Mouse (Mus musculus): ENCODE results near the gene Akr1c6. TPM values are rescaled to one million over a fixed set of nuclear protein-coding genes. Genes with fewer than 3 reads are reported as not detected.

The Akr1c6 gene
- total and polyA plus RNA-seq, 3 experiments = not detected

DNA sequence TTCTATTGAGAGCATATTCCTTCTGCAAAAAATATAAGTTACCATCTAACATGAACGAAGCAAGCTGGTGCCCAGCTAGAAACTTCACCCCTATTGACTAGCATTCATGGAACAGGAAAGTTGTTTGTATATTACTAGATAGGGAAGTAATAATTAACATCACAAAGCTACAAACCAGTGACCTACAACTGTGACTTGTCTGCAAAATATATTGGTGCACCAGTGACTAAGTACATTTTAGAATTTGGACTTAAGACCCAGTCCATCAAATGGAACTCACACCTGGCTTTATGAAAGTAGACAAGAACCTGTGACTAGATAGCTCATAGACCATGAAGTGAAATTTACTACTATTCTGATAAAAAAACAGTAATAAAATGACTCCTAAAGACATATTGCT is 3.0 kb upstream of the Akr1c6 start:
- no peaks in the 10 kb centered on the region for H3K27me3 ChIP-seq (ENCODE audit: control insufficient read depth in 1 of 2, insufficient read depth in 2 of 2, low read length in 2 of 2)
- no peak overlapping the region for H3K27ac ChIP-seq (ENCODE audit: control insufficient read depth, low read depth, low read length)
- no peak for DNase-seq (ENCODE audit: low read depth, low spot score)
- no peaks in the 10 kb centered on the region for H3K79me2 ChIP-seq (ENCODE audit: control insufficient read depth, insufficient read depth, low read length, poor library complexity)
- no peaks in the 10 kb centered on the region for H3K9me3 ChIP-seq (replicated peaks; ENCODE audit: insufficient read depth, low read length)
- no peaks in the 10 kb centered on the region for H3K36me3 ChIP-seq (ENCODE audit: control insufficient read depth in 1 of 2, insufficient read depth in 2 of 2, low read length in 2 of 2)
- no peak overlapping the region for H3K4me3 ChIP-seq (ENCODE audit: control insufficient read depth in 1 of 2, insufficient read depth in 1 of 2, low read depth in 2 of 2, low read length in 2 of 2)
- H3K4me1 ChIP-seq (ENCODE audit: control insufficient read depth in 1 of 2, insufficient read depth in 2 of 2, low read length in 2 of 2) = no peaks in the 10 kb centered on the region
- TF ChIP-seq POLR2A (IDR thresholded peaks at IDR 0.05; ENCODE audit: control insufficient read depth in 1 of 2, insufficient read depth in 1 of 2, low read depth in 1 of 2, low read length in 2 of 2, poor library complexity in 1 of 2) = no peak
- no peak for TF ChIP-seq MEF2A (IDR thresholded peaks at IDR 0.05; ENCODE audit: extremely low read depth, insufficient replicate concordance, low read depth, low read length, poor library complexity, severe bottlenecking)
- H3K9ac ChIP-seq (ENCODE audit: control insufficient read depth, low read depth, low read length, poor library complexity, severe bottlenecking) = no peak overlapping the region

DNA sequence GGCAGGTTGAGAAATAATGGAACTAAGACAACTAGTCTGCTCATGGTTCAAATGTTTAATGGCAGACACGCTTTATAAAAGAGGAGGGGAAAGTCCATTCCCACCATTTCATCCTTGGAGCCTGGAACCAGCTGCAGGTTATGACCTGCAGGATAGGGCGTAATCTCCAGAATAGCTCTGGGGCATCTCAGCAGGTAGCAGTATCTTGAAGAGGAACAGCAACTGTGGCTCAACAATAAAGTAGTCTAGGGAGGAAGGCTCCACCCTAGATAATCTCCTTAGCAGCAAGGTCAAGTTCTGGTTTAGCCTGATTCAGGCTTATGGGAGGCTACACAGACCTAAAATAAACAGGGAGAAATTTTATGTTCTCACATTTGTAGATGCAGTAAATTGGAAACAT is 31.5 kb downstream of the Akr1c6 start:
- H3K79me2 ChIP-seq (ENCODE audit: control insufficient read depth, insufficient read depth, low read length, poor library complexity) = no peaks in the 10 kb centered on the region
- no peaks in the 10 kb centered on the region for H3K4me1 ChIP-seq (ENCODE audit: control insufficient read depth in 1 of 2, insufficient read depth in 2 of 2, low read length in 2 of 2)
- H3K9me3 ChIP-seq (replicated peaks; ENCODE audit: insufficient read depth, low read length) = no peaks in the 10 kb centered on the region
- DNase-seq (ENCODE audit: low read depth, low spot score) = no peak
- TF ChIP-seq MYB (IDR thresholded peaks at IDR 0.05; ENCODE audit: low read depth, low read length) (no peak), CHD1 (IDR thresholded peaks at IDR 0.05; ENCODE audit: low read depth, low read length) (no peak), POLR2A (IDR thresholded peaks at IDR 0.05; ENCODE audit: control insufficient read depth in 1 of 2, insufficient read depth in 1 of 2, low read depth in 1 of 2, low read length in 2 of 2, poor library complexity in 1 of 2) (no peak), JUND (IDR thresholded peaks at IDR 0.05; ENCODE audit: low read depth, low read length) (no peak), SMC3 (IDR thresholded peaks at IDR 0.05; ENCODE audit: low read depth, low read length) (no peak), KAT2A (conservative IDR thresholded peaks at IDR 0.05; ENCODE audit: low read depth, low read length) (no peak)
- H3K27ac ChIP-seq (ENCODE audit: control insufficient read depth, low read depth, low read length) = no peak overlapping the region
- H3K4me3 ChIP-seq (ENCODE audit: control insufficient read depth in 1 of 2, insufficient read depth in 1 of 2, low read depth in 2 of 2, low read length in 2 of 2) = no peak overlapping the region
- H3K27me3 ChIP-seq (ENCODE audit: control insufficient read depth in 1 of 2, insufficient read depth in 2 of 2, low read length in 2 of 2) = no peaks in the 10 kb centered on the region
- no peaks in the 10 kb centered on the region for H3K36me3 ChIP-seq (ENCODE audit: control insufficient read depth in 1 of 2, insufficient read depth in 2 of 2, low read length in 2 of 2)
- H3K9ac ChIP-seq (ENCODE audit: control insufficient read depth, low read depth, low read length, poor library complexity, severe bottlenecking) = no peak overlapping the region

DNA sequence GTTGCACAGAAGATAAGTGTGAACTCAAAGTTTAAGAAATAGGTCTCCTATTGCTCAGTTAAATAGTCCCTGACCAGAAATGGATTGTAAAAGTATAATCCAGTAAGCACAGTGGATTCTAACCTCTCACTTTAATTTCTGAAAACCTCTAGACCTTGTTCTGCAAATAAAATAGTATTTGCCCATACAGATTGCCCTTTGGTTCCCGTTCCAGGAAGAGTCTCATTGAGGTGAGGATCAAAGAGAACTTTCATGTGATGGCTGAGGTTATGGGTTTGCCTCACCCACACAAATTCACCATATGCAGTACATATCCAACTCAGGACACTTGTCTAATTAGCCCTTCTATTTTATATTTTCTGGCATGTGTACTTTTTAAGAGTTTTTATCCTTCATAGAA is 33.8 kb downstream of the Akr1c6 start:
- Histone ChIP-seq H3K4me3 (ENCODE audit: control insufficient read depth in 1 of 2, insufficient read depth in 1 of 2, low read depth in 2 of 2, low read length in 2 of 2) (no peak overlapping the region), H3K36me3 (ENCODE audit: control insufficient read depth in 1 of 2, insufficient read depth in 2 of 2, low read length in 2 of 2) (no peaks in the 10 kb centered on the region)

More for the DNA sequence above, 33.8 kb downstream of the Akr1c6 start:
- no peaks in the 10 kb centered on the region for H3K9me3 ChIP-seq (replicated peaks; ENCODE audit: insufficient read depth, low read length)
- TF ChIP-seq GABPA (IDR thresholded peaks at IDR 0.05; ENCODE audit: low read depth, low read length) (no peak), SIN3A (IDR thresholded peaks at IDR 0.05; ENCODE audit: low read length) (no peak), MYB (IDR thresholded peaks at IDR 0.05; ENCODE audit: low read depth, low read length) (no peak), NELFE (IDR thresholded peaks at IDR 0.05; ENCODE audit: low read depth, low read length) (no peak), MAZ (IDR thresholded peaks at IDR 0.05; ENCODE audit: low read depth, low read length) (no peak), E2F4 (IDR thresholded peaks at IDR 0.05; ENCODE audit: borderline replicate concordance, low read depth, low read length) (no peak), TAL1 (IDR thresholded peaks at IDR 0.05; ENCODE audit: low read length) (no peak)
- no peak overlapping the region for H3K9ac ChIP-seq (ENCODE audit: control insufficient read depth, low read depth, low read length, poor library complexity, severe bottlenecking)
- H3K79me2 ChIP-seq (ENCODE audit: control insufficient read depth, insufficient read depth, low read length, poor library complexity) = no peaks in the 10 kb centered on the region
- DNase-seq (ENCODE audit: low read depth, low spot score) = no peak
- H3K4me1 ChIP-seq (ENCODE audit: control insufficient read depth in 1 of 2, insufficient read depth in 2 of 2, low read length in 2 of 2) = no peaks in the 10 kb centered on the region
- no peaks in the 10 kb centered on the region for H3K27me3 ChIP-seq (ENCODE audit: control insufficient read depth in 1 of 2, insufficient read depth in 2 of 2, low read length in 2 of 2)
- no peak overlapping the region for H3K27ac ChIP-seq (ENCODE audit: control insufficient read depth, low read depth, low read length)

Other genes starting within 250 kb of the Akr1c6 start
- gene Akr1c13, start 243.2 kb upstream of the Akr1c6 start, total RNA-seq (2012; rRNA removed) = 13.0 and 13.3 TPM in 2 replicates
- gene Akr1c13, start 243.2 kb upstream of the Akr1c6 start, polyA plus RNA-seq (2012; ENCODE audit: insufficient read depth in 1 of 2, insufficient read length in 2 of 2, low read depth in 1 of 2, low replicate concordance in 2 of 2, missing spikeins in 1 of 2) = 1 to 10 TPM in 1 of 2 experiments, not detected in 1; 5.5 TPM
- gene Akr1c19, start 205.6 kb upstream of the Akr1c6 start, total RNA-seq (2012; rRNA removed) = not detected in 2 replicates
- not detected for gene Akr1c19, start 205.6 kb upstream of the Akr1c6 start, polyA plus RNA-seq (2012; ENCODE audit: insufficient read depth in 1 of 2, insufficient read length in 2 of 2, low read depth in 1 of 2, low replicate concordance in 2 of 2, missing spikeins in 1 of 2)
- 0.42 and 0.62 TPM in 2 replicates for gene Akr1c12, start 154.9 kb upstream of the Akr1c6 start, total RNA-seq (2012; rRNA removed)
- under 1 TPM in 1 of 2 experiments, not detected in 1; 0.45 TPM for gene Akr1c12, start 154.9 kb upstream of the Akr1c6 start, polyA plus RNA-seq (2012; ENCODE audit: insufficient read depth in 1 of 2, insufficient read length in 2 of 2, low read depth in 1 of 2, low replicate concordance in 2 of 2, missing spikeins in 1 of 2)
- not detected in 2 replicates for gene Akr1c20, start 89.0 kb downstream of the Akr1c6 start, total RNA-seq (2012; rRNA removed)
- not detected for gene Akr1c20, start 89.0 kb downstream of the Akr1c6 start, polyA plus RNA-seq (2012; ENCODE audit: insufficient read depth in 1 of 2, insufficient read length in 2 of 2, low read depth in 1 of 2, low replicate concordance in 2 of 2, missing spikeins in 1 of 2)
- 0.36 and 0.39 TPM in 2 replicates for gene Akr1c21, start 139.8 kb downstream of the Akr1c6 start, total RNA-seq (2012; rRNA removed)
- under 1 TPM in 1 of 2 experiments, not detected in 1; 0.18 TPM for gene Akr1c21, start 139.8 kb downstream of the Akr1c6 start, polyA plus RNA-seq (2012; ENCODE audit: insufficient read depth in 1 of 2, insufficient read length in 2 of 2, low read depth in 1 of 2, low replicate concordance in 2 of 2, missing spikeins in 1 of 2)
- 13.8 and 14.4 TPM in 2 replicates for gene Akr1e1, start 174.9 kb downstream of the Akr1c6 start, total RNA-seq (2012; rRNA removed)
- gene Akr1e1, start 174.9 kb downstream of the Akr1c6 start, polyA plus RNA-seq (2012; ENCODE audit: insufficient read depth in 1 of 2, insufficient read length in 2 of 2, low read depth in 1 of 2, low replicate concordance in 2 of 2, missing spikeins in 1 of 2) = 10 to 100 TPM in 1 of 2 experiments, not detected in 1; 16.2 TPM